ENCODE assay signal across 12 mouse cellular contexts in genomic region chr12:8402084-8402483, GRCm38 (mm10).
DNase-seq lines count a peak whose midpoint lies in the region; ATAC-seq and TF ChIP-seq lines count a peak whose summit lies in the region.
"Had no signal": no experiment of that assay in that cellular context is flagged by ENCODE, and none has a peak within 500 bp of the region (broad histone marks: within the 10 kb centered on the region; RNA-seq: fewer than 3 reads in every experiment).

No protein-coding gene starts in this region.

- no peak for TF ChIP-seq CTCF in intestine, postnatal 0 days (IDR thresholded peaks at IDR 0.05; ENCODE audit: low read depth)

- H3K4me1 ChIP-seq in lung, embryonic 16.5 days (replicated peaks; ENCODE audit: control insufficient read depth, insufficient read depth, low read length), result peaks cover 10% of the 10 kb centered on the region
- H3K4me1 ChIP-seq in intestine, postnatal 0 days (replicated peaks; ENCODE audit: control insufficient read depth, insufficient read depth, low read length), result no peaks in the 10 kb centered on the region
- H3K4me1 ChIP-seq in forebrain, embryonic 16.5 days (replicated peaks; ENCODE audit: control insufficient read depth, insufficient read depth, low read length), result no peaks in the 10 kb centered on the region

- peak overlapping the region; percentile 36; the same call in 1 of the 2 replicates for H3K27ac ChIP-seq in lung, embryonic 16.5 days (ENCODE audit: low read length)
- H3K27ac ChIP-seq in intestine, postnatal 0 days (ENCODE audit: low read depth, low read length), result no peak overlapping the region
- H3K27ac ChIP-seq in forebrain, embryonic 16.5 days (ENCODE audit: low read length), result no peak overlapping the region
- H3K27ac ChIP-seq: midbrain, embryonic 12.5 days had no signal

- 0 out of 2 replicates have a peak overlapping the region, but pooled peaks have one; percentile 18 for H3K9ac ChIP-seq in lung, embryonic 16.5 days (ENCODE audit: low read length)
- no peak overlapping the region for H3K9ac ChIP-seq in intestine, postnatal 0 days (ENCODE audit: low read depth, low read length)
- H3K9ac ChIP-seq in forebrain, embryonic 16.5 days (replicated peaks; ENCODE audit: low read depth, low read length), result no peak overlapping the region
- H3K9ac ChIP-seq: midbrain, embryonic 12.5 days had no signal

- intact Hi-C loops in heart, postnatal 36 days (cut with DNase I), result no loop called here

- ATAC-seq in lung, embryonic 16.5 days (ENCODE audit: low read depth), result peak; percentile 91
- peak; percentile 22; the same call in 1 of the 2 replicates for ATAC-seq in intestine, postnatal 0 days
- ATAC-seq in forebrain, embryonic 16.5 days, result no peak
- ATAC-seq in megakaryocyte progenitor cell, adult 5-6 weeks (replicated peaks; ENCODE audit: poor library complexity), result no peak

- H3K4me3 ChIP-seq in lung, embryonic 16.5 days (ENCODE audit: low read length), result no peak overlapping the region
- H3K4me3 ChIP-seq in intestine, postnatal 0 days (ENCODE audit: low read depth, low read length), result no peak overlapping the region
- no peak overlapping the region for H3K4me3 ChIP-seq in forebrain, embryonic 16.5 days (replicated peaks; ENCODE audit: low read length)
- H3K4me3 ChIP-seq: midbrain, embryonic 12.5 days had no signal

- no peaks in the 10 kb centered on the region for H3K36me3 ChIP-seq in lung, embryonic 16.5 days (ENCODE audit: control insufficient read depth, insufficient read depth, low read length)
- no peaks in the 10 kb centered on the region for H3K36me3 ChIP-seq in intestine, postnatal 0 days (ENCODE audit: control insufficient read depth, insufficient read depth)
- H3K36me3 ChIP-seq in forebrain, embryonic 16.5 days (ENCODE audit: control insufficient read depth, insufficient read depth), result no peaks in the 10 kb centered on the region
- H3K36me3 ChIP-seq: midbrain, embryonic 12.5 days had no signal

- no peak overlapping the region for H3K4me2 ChIP-seq in lung, embryonic 16.5 days (ENCODE audit: low read depth, low read length)
- no peak overlapping the region for H3K4me2 ChIP-seq in intestine, postnatal 0 days (replicated peaks; ENCODE audit: low read depth)
- no peak overlapping the region for H3K4me2 ChIP-seq in forebrain, embryonic 16.5 days (ENCODE audit: low read length)
- H3K4me2 ChIP-seq: midbrain, embryonic 12.5 days had no signal

- no peaks in the 10 kb centered on the region for H3K9me3 ChIP-seq in lung, embryonic 16.5 days (ENCODE audit: control insufficient read depth, low read length)
- H3K9me3 ChIP-seq in intestine, postnatal 0 days (ENCODE audit: control insufficient read depth), result no peaks in the 10 kb centered on the region
- H3K9me3 ChIP-seq in forebrain, embryonic 16.5 days (ENCODE audit: control insufficient read depth, low read length), result no peaks in the 10 kb centered on the region
- H3K9me3 ChIP-seq: midbrain, embryonic 12.5 days had no signal

- 21% methylated on average over 5 of the region's 5 CpGs for WGBS in lung, embryonic 16.5 days
- WGBS in intestine, postnatal 0 days, result 32% methylated on average over 5 of the region's 5 CpGs
- WGBS in forebrain, embryonic 16.5 days, result 38% methylated on average over 5 of the region's 5 CpGs

- peak; percentile 89 for DNase-seq in heart, adult 11 months
- no peak for DNase-seq in heart, postnatal 36 days
- DNase-seq in lung, adult 18-20 months, result no peak
- peak; percentile 42 for DNase-seq in retina, embryonic 14.5 days (ENCODE audit: low spot score)
- DNase-seq: cerebellum, adult 11 months; layer of hippocampus, adult 9-11 months; right cerebral cortex, postnatal 4 days had no signal

- no peaks in the 10 kb centered on the region for H3K27me3 ChIP-seq in lung, embryonic 16.5 days (ENCODE audit: control insufficient read depth, insufficient read depth, low read depth, low read length)
- no peaks in the 10 kb centered on the region for H3K27me3 ChIP-seq in intestine, postnatal 0 days (replicated peaks; ENCODE audit: control insufficient read depth, insufficient read depth, low read length)
- H3K27me3 ChIP-seq in forebrain, embryonic 16.5 days (replicated peaks; ENCODE audit: control insufficient read depth, insufficient read depth, low read length), result no peaks in the 10 kb centered on the region
- H3K27me3 ChIP-seq: midbrain, embryonic 12.5 days had no signal

Comparison
In these comparisons a context has a peak if more than half of its experiments do, and no peak if none do; other contexts are left out.
1. DNase-seq: peak in heart, adult 11 months (single experiment) and retina, embryonic 14.5 days (single experiment); none in heart, postnatal 36 days (0 of 2) and lung, adult 18-20 months (0 of 2).
2. ATAC-seq: peak in lung, embryonic 16.5 days (single experiment) and intestine, postnatal 0 days (single experiment); none in forebrain, embryonic 16.5 days (single experiment) and megakaryocyte progenitor cell, adult 5-6 weeks (single experiment).